Mouse (Mus musculus) neural tube, embryonic 13.5 days (tissue): ENCODE results near the gene Tcf7l1. TPM values are rescaled to one million over a fixed set of nuclear protein-coding genes. Genes with fewer than 3 reads are reported as not detected.

ENCODE experiments used
- ATAC-seq: fragments of 200-750 bp; cut with Nextera tagmentation; 2 replicates; pipeline ENCODE4 v1.8.0; 2017; ENCODE audit warnings: low read depth, mild to moderate bottlenecking, moderate TSS enrichment, moderate library complexity
- H3K27ac ChIP-seq: fragments of 300-500 bp; sonication (generic); replicated peaks from 2 replicates; pipeline ENCODE4 v1.5.1; 2015; ENCODE audit warnings: moderate library complexity, mild to moderate bottlenecking, inconsistent platforms
- H3K27me3 ChIP-seq: fragments of 300-500 bp; sonication (generic); 2 replicates; pipeline ENCODE4 v1.6.1; 2015; ENCODE audit warnings: mild to moderate bottlenecking, inconsistent platforms
- H3K36me3 ChIP-seq: fragments of 300-500 bp; sonication (generic); 2 replicates; pipeline ENCODE4 v1.6.1; 2015; ENCODE audit warnings: mild to moderate bottlenecking, inconsistent platforms
- H3K4me1 ChIP-seq: fragments of 300-500 bp; sonication (generic); replicated peaks from 2 replicates; pipeline ENCODE4 v1.6.1; 2015; ENCODE audit warnings: inconsistent platforms
- H3K4me2 ChIP-seq: fragments of 300-500 bp; sonication (generic); 2 replicates; pipeline ENCODE4 v1.6.1; 2015; ENCODE audit warnings: inconsistent platforms, mild to moderate bottlenecking, moderate library complexity
- H3K4me3 ChIP-seq: fragments of 300-500 bp; sonication (generic); 2 replicates; pipeline ENCODE4 v1.5.1; 2015; ENCODE audit warnings: mild to moderate bottlenecking, inconsistent platforms
- H3K9ac ChIP-seq: fragments of 300-500 bp; sonication (generic); 2 replicates; pipeline ENCODE4 v1.6.1; 2015; ENCODE audit warnings: moderate library complexity, mild to moderate bottlenecking, inconsistent platforms
- H3K9me3 ChIP-seq: fragments of 300-500 bp; sonication (generic); 2 replicates; pipeline ENCODE4 v1.6.1; 2016; ENCODE audit warnings: inconsistent platforms
- WGBS: fragments of 180-500 bp; shearing (Covaris S2); methylation state at CpG from one replicate; pipeline ENCODE4 v1.1.7; 2015; 5-methylcytosine and 5-hydroxymethylcytosine counted together
- polyA plus RNA-seq: library from polyadenylated mRNA; unstranded; fragments of >200 nt; fragmentation: Nextera tagmentation; extraction: Ambion mirVana; gene quantifications from 2 replicates; pipeline ENCODE4 v1.2.1, GENCODE M21; 2015

Tcf7l1 gene
- polyA plus RNA-seq, 1 experiment from 2014 or later: 11.8 TPM

GRCm38 (mm10) chr6:72607060-72607459 is 182.0 kb downstream of the Tcf7l1 start:
- 91% methylated on average over 4 of the region's 4 CpGs for WGBS
- Histone ChIP-seq H3K4me2 (no peak overlapping the region), H3K36me3 (peaks cover 79% of the 10 kb centered on the region), H3K27ac (no peak overlapping the region), H3K9ac (no peak overlapping the region), H3K4me1 (no peaks in the 10 kb centered on the region), H3K9me3 (no peaks in the 10 kb centered on the region), H3K27me3 (no peaks in the 10 kb centered on the region), H3K4me3 (no peak overlapping the region)
- ATAC-seq: no peak

- H3K36me3 ChIP-seq: peaks cover 50% of the 10 kb centered on the region
- 86% methylated on average over 2 of the region's 2 CpGs for WGBS
- no peaks in the 10 kb centered on the region for H3K27me3 ChIP-seq
- H3K4me3 ChIP-seq: no peak overlapping the region
- no peaks in the 10 kb centered on the region for H3K9me3 ChIP-seq
- no peak overlapping the region for H3K9ac ChIP-seq
- no peak overlapping the region for H3K27ac ChIP-seq
- peaks cover under 1% of the 10 kb centered on the region; the same call in 1 of the 2 replicates for H3K4me1 ChIP-seq
- ATAC-seq: no peak
- H3K4me2 ChIP-seq: no peak overlapping the region
Observed at GRCm38 (mm10) chr6:72604066-72604465, 185.0 kb downstream of the Tcf7l1 start.

DNA sequence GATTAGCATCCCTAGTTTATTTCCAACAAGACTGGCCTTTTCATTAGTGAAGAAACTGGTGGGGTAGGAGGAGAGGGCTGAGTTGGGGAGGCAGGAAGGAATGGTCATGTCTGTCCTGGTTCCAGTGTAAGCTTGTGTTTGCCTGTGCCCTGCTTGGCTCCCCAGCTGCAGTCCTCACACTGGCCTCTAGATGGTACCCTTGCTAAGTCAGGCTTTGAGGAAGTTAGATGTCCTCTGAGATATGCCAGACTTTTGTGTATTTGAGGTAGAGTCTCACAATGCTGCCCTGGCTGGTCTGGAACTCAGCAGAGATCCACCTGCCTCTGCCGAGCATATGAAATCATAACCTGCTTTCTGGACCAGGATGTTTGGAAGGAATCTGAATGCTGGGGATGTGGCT is 187.3 kb downstream of the Tcf7l1 start:
- no peak for ATAC-seq
- no peaks in the 10 kb centered on the region for H3K9me3 ChIP-seq
- peaks cover 32% of the 10 kb centered on the region for H3K36me3 ChIP-seq
- H3K27ac ChIP-seq: no peak overlapping the region
- H3K4me3 ChIP-seq: no peak overlapping the region
- no peak overlapping the region for H3K9ac ChIP-seq
- 64% methylated on average over 1 of the region's 1 CpGs for WGBS
- peaks cover 18% of the 10 kb centered on the region for H3K4me1 ChIP-seq
- H3K4me2 ChIP-seq: no peak overlapping the region
- no peaks in the 10 kb centered on the region for H3K27me3 ChIP-seq

GRCm38 (mm10) chr6:72600771-72601170 is 188.3 kb downstream of the Tcf7l1 start:
- no peak overlapping the region for H3K27ac ChIP-seq
- H3K9me3 ChIP-seq: no peaks in the 10 kb centered on the region
- peaks cover 23% of the 10 kb centered on the region for H3K36me3 ChIP-seq
- no peak overlapping the region for H3K4me2 ChIP-seq
- H3K9ac ChIP-seq: no peak overlapping the region
- H3K4me3 ChIP-seq: no peak overlapping the region
- H3K4me1 ChIP-seq: peaks cover 19% of the 10 kb centered on the region
- 84% methylated on average over 12 of the region's 12 CpGs for WGBS
- ATAC-seq: no peak
- no peaks in the 10 kb centered on the region for H3K27me3 ChIP-seq

DNA sequence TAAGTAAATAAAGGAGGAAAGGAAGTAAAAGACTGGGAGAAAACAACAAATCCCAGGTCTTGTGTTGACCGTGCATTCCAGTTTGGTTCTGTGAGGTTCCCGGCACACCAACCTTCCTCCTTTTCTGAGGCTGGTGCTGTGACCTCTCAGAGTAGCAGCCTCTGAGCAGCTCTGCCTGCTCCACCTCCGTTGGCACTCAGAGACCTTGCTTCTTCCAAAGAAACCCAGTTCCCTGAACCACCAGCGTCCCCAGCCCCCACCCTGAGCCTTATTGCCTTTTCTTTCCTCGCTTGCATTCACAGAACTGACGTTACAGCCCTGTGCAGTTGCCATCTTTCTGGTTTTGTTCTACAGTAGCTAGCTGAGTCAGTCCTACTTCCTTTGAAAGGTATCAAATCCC is 188.8 kb downstream of the Tcf7l1 start:
- no peak for ATAC-seq
- Histone ChIP-seq H3K4me1 (peaks cover 19% of the 10 kb centered on the region), H3K27me3 (no peaks in the 10 kb centered on the region), H3K9ac (no peak overlapping the region), H3K9me3 (no peaks in the 10 kb centered on the region), H3K36me3 (peaks cover 17% of the 10 kb centered on the region; the same call in 1 of the 2 replicates), H3K27ac (no peak overlapping the region), H3K4me3 (no peak overlapping the region), H3K4me2 (no peak overlapping the region)
- 77% methylated on average over 6 of the region's 6 CpGs for WGBS

GRCm38 (mm10) chr6:72598791-72599557 is 190.1 kb downstream of the Tcf7l1 start:
- Histone ChIP-seq H3K4me3 (peak overlapping the region; percentile 50), H3K9me3 (no peaks in the 10 kb centered on the region), H3K27me3 (no peaks in the 10 kb centered on the region), H3K9ac (peak overlapping the region; percentile 66), H3K36me3 (0 out of 2 replicates have a peak, but pooled peaks cover 6% of the 10 kb centered on the region), H3K27ac (peak overlapping the region; percentile 34), H3K4me1 (peaks cover 19% of the 10 kb centered on the region), H3K4me2 (peak overlapping the region; percentile 69)
- whole genome bisulfite sequencing: 54% methylated on average over 12 of the region's 12 CpGs
- ATAC-seq: peak; percentile 33

- Histone ChIP-seq H3K9ac (peak within 1 kb of the TSS; percentile 75), H3K4me1 (peaks cover 19% of the 10 kb centered on the region), H3K27ac (peak within 1 kb of the TSS; percentile 34), H3K4me2 (peak within 1 kb of the TSS; percentile 69), H3K27me3 (no peaks in the 10 kb centered on the region), H3K9me3 (no peaks in the 10 kb centered on the region), H3K36me3 (no peaks in the 10 kb centered on the region), H3K4me3 (peak within 1 kb of the TSS; percentile 50)
- peak; percentile 91 for ATAC-seq
- WGBS: under 1% methylated on average over 38 of the region's 38 CpGs
Observed at GRCm38 (mm10) chr6:72597956-72598753, 190.9 kb downstream of the Tcf7l1 start, which contains the start of the genes Elmod3 and Retsat. Gene Elmod3 (minus strand): TSS chr6:72598413. Gene Retsat (plus strand): TSS chr6:72598475.

DNA sequence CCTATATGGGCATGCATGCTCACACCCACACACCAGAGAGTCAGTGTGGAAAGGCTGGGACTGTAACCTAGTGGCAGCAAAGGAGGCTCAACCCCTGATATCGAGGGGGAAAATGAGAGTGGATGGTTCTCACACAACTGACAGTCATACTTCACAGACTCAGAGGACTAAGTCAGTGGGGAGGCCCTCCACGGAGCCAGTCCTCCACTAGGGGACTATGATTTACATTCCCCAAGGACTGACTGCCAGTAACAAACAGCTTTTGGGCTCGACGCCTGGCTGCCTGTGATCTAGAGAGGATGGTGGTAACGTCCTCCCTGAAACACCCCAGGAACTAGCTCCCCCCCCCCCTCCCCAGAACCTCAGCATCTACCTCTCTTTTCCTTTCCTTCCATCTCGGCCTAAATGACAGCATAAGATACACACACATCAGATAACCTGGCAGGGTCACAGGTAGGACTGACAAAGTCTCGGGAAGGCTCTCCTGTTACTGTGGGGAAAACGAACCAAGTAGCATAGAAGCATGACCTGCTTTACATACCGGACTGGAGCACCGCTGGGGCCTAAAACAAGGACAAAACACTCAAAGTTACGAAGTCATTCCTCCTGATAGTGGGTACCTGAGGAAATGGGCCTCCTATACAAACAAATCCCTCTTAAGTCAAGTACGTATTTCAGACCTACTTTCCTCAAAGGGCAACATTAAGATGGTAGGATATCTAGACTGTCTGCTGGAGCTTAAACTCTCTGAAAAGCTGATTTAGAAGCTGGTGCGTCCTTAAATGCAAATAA is 191.8 kb downstream of the Tcf7l1 start:
- H3K27ac ChIP-seq: no peak overlapping the region
- H3K9me3 ChIP-seq: no peaks in the 10 kb centered on the region
- no peaks in the 10 kb centered on the region for H3K27me3 ChIP-seq
- H3K4me2 ChIP-seq: peak overlapping the region; percentile 69
- peak overlapping the region; percentile 50 for H3K4me3 ChIP-seq
- peak overlapping the region; percentile 75 for H3K9ac ChIP-seq
- H3K4me1 ChIP-seq: peaks cover 19% of the 10 kb centered on the region
- ATAC-seq: no peak
- WGBS: 45% methylated on average over 13 of the region's 13 CpGs
- H3K36me3 ChIP-seq: no peaks in the 10 kb centered on the region

- no peak for ATAC-seq
- H3K27ac ChIP-seq: no peak overlapping the region
- H3K4me3 ChIP-seq: no peak overlapping the region
- H3K4me1 ChIP-seq: peaks cover 16% of the 10 kb centered on the region
- no peaks in the 10 kb centered on the region for H3K9me3 ChIP-seq
- H3K9ac ChIP-seq: no peak overlapping the region
- H3K27me3 ChIP-seq: no peaks in the 10 kb centered on the region
- 67% methylated on average over 5 of the region's 5 CpGs for WGBS
- no peak overlapping the region for H3K4me2 ChIP-seq
- H3K36me3 ChIP-seq: 0 out of 2 replicates have a peak, but pooled peaks cover 4% of the 10 kb centered on the region
Observed at GRCm38 (mm10) chr6:72593914-72594313, 195.1 kb downstream of the Tcf7l1 start.

DNA sequence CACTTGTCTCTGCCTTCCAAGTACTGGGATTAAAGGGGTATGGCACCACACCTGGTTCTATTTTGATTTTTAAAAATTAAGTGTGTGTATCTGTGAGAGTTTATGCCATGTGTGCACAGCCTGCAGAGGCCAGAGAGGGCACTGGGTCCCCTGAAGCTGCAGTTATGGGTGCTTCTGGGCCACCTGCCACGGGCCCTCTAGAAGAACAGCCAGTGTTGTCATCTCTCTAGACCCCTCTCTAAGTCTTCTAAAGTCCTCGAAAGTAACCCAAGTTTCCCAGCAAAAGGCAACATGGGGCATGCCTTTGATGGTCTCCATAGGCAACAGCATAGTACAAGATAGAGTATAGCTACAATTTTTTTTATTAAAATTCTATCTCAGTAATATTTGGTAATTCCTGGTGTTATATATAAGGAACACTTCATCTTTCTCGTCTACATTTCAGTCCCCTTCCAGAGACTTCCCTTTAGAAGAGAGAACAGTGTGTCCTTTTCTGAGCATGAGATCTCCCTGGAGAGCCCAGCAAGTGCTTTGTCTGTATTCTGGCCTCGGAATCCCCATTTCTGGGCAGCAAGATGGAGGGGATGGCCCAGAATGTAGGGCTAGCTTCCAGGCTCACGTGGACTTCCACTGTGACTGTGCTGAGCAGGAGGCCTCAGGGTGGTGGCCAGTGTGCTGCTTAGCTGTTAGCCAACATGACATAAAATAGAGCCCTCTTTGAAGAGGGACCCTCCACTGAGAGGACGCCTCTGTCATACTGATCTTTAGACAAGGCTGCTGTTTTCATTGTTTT is 195.8 kb downstream of the Tcf7l1 start:
- no peak overlapping the region for H3K9ac ChIP-seq
- 0 out of 2 replicates have a peak, but pooled peaks cover 4% of the 10 kb centered on the region for H3K36me3 ChIP-seq
- 80% methylated on average over 6 of the region's 6 CpGs for WGBS
- no peak overlapping the region for H3K4me3 ChIP-seq
- ATAC-seq: no peak
- peaks cover 12% of the 10 kb centered on the region for H3K4me1 ChIP-seq
- no peak overlapping the region for H3K27ac ChIP-seq
- H3K27me3 ChIP-seq: no peaks in the 10 kb centered on the region
- H3K4me2 ChIP-seq: no peak overlapping the region
- no peaks in the 10 kb centered on the region for H3K9me3 ChIP-seq

GRCm38 (mm10) chr6:72590111-72590510 is 198.9 kb downstream of the Tcf7l1 start:
- H3K27me3 ChIP-seq: no peaks in the 10 kb centered on the region
- H3K9ac ChIP-seq: no peak overlapping the region
- no peak overlapping the region for H3K4me2 ChIP-seq
- no peaks in the 10 kb centered on the region for H3K4me1 ChIP-seq
- H3K4me3 ChIP-seq: no peak overlapping the region
- ATAC-seq: no peak
- H3K9me3 ChIP-seq: no peaks in the 10 kb centered on the region
- peaks cover 20% of the 10 kb centered on the region; the same call in 1 of the 2 replicates for H3K36me3 ChIP-seq
- H3K27ac ChIP-seq: no peak overlapping the region
